Mouse (Mus musculus): ENCODE results near the gene Vps35l. TPM values are rescaled to one million over a fixed set of nuclear protein-coding genes. Genes with fewer than 3 reads are reported as not detected.
A peak's percentile ranks its signal among the peaks of the same experiment; 100 is the strongest.

Vps35l gene
- total RNA-seq, 2 experiments from 2014 or later: 51.8 to 55.5 TPM

GRCm38 (mm10) chr7:118806631-118807411, 66.8 kb downstream of the Vps35l start:
- Histone ChIP-seq H3K27ac (peak overlapping the region; percentile 29; the same call in 1 of the 2 replicates), H3K4me3 (no peak overlapping the region)
- intact Hi-C loops (cut with DNase I): no loop called here
- DNase-seq (ENCODE audit: extremely low spot score in 1 of 2, low spot score in 2 of 2): no peak
- TF ChIP-seq CTCF (IDR thresholded peaks at IDR 0.05): no peak

GRCm38 (mm10) chr7:118807899-118808298, 67.9 kb downstream of the Vps35l start:
- intact Hi-C loops (cut with DNase I): no loop called here
- TF ChIP-seq CTCF (IDR thresholded peaks at IDR 0.05): no peak
- H3K27ac ChIP-seq: no peak overlapping the region
- H3K4me3 ChIP-seq: no peak overlapping the region
- DNase-seq (ENCODE audit: extremely low spot score in 1 of 2, low spot score in 2 of 2): no peak

- DNase-seq (ENCODE audit: extremely low spot score in 1 of 2, low spot score in 2 of 2): no peak
- H3K4me3 ChIP-seq: no peak overlapping the region
- no peak for TF ChIP-seq CTCF (IDR thresholded peaks at IDR 0.05)
- intact Hi-C loops (cut with DNase I): no loop called here
- no peak overlapping the region for H3K27ac ChIP-seq
Measured at GRCm38 (mm10) chr7:118811407-118812106, 71.5 kb downstream of the Vps35l start.

- DNase-seq (ENCODE audit: extremely low spot score in 1 of 2, low spot score in 2 of 2): no peak
- intact Hi-C loops (cut with DNase I): no loop called here
- Histone ChIP-seq H3K4me3 (no peak overlapping the region), H3K27ac (0 out of 2 replicates have a peak overlapping the region, but pooled peaks have one; percentile 6)
- TF ChIP-seq CTCF (IDR thresholded peaks at IDR 0.05): no peak
Measured at GRCm38 (mm10) chr7:118813592-118813991, 73.6 kb downstream of the Vps35l start.

GRCm38 (mm10) chr7:118816275-118816674, 76.2 kb downstream of the Vps35l start:
- no peak for TF ChIP-seq CTCF (IDR thresholded peaks at IDR 0.05)
- H3K4me3 ChIP-seq: no peak overlapping the region
- no peak overlapping the region for H3K27ac ChIP-seq
- intact Hi-C loops (cut with DNase I): no loop called here
- DNase-seq (ENCODE audit: extremely low spot score in 1 of 2, low spot score in 2 of 2): no peak

GRCm38 (mm10) chr7:118817741-118818140, 77.7 kb downstream of the Vps35l start:
- TF ChIP-seq CTCF (IDR thresholded peaks at IDR 0.05): no peak
- Histone ChIP-seq H3K4me3 (no peak overlapping the region), H3K27ac (no peak overlapping the region)
- intact Hi-C loops (cut with DNase I): no loop called here
- DNase-seq (ENCODE audit: extremely low spot score in 1 of 2, low spot score in 2 of 2): no peak

- Histone ChIP-seq H3K27ac (no peak overlapping the region), H3K4me3 (no peak overlapping the region)
- no peak for DNase-seq (ENCODE audit: extremely low spot score in 1 of 2, low spot score in 2 of 2)
- intact Hi-C loops (cut with DNase I): no loop called here
- no peak for TF ChIP-seq CTCF (IDR thresholded peaks at IDR 0.05)
Measured at GRCm38 (mm10) chr7:118819666-118820065, 79.6 kb downstream of the Vps35l start.

GRCm38 (mm10) chr7:118821356-118821755, 81.3 kb downstream of the Vps35l start:
- no peak for DNase-seq (ENCODE audit: extremely low spot score in 1 of 2, low spot score in 2 of 2)
- no peak for TF ChIP-seq CTCF (IDR thresholded peaks at IDR 0.05)
- H3K27ac ChIP-seq: no peak overlapping the region
- intact Hi-C loops (cut with DNase I): no loop called here
- no peak overlapping the region for H3K4me3 ChIP-seq

GRCm38 (mm10) chr7:118821887-118822556, 82.0 kb downstream of the Vps35l start:
- intact Hi-C loops (cut with DNase I): no loop called here
- no peak for TF ChIP-seq CTCF (IDR thresholded peaks at IDR 0.05)
- DNase-seq (ENCODE audit: extremely low spot score in 1 of 2, low spot score in 2 of 2): no peak
- Histone ChIP-seq H3K4me3 (no peak overlapping the region), H3K27ac (no peak overlapping the region)

GRCm38 (mm10) chr7:118824451-118824850, 84.4 kb downstream of the Vps35l start:
- H3K4me3 ChIP-seq: no peak overlapping the region
- TF ChIP-seq CTCF (IDR thresholded peaks at IDR 0.05): no peak
- DNase-seq (ENCODE audit: extremely low spot score in 1 of 2, low spot score in 2 of 2): no peak
- H3K27ac ChIP-seq: no peak overlapping the region
- intact Hi-C loops (cut with DNase I): no loop called here

- no peak for DNase-seq (ENCODE audit: extremely low spot score in 1 of 2, low spot score in 2 of 2)
- Histone ChIP-seq H3K4me3 (no peak overlapping the region), H3K27ac (peak overlapping the region; percentile 24; the same call in 1 of the 2 replicates)
- no peak for TF ChIP-seq CTCF (IDR thresholded peaks at IDR 0.05)
- intact Hi-C loops (cut with DNase I): no loop called here
Measured at GRCm38 (mm10) chr7:118827975-118828416, 88.0 kb downstream of the Vps35l start.

- H3K27ac ChIP-seq: no peak overlapping the region
- intact Hi-C loops (cut with DNase I): loop anchor here (5.0 kb wide), 1 partner anchor 71 kb away; no protein-coding TSS in a partner anchor
- no peak overlapping the region for H3K4me3 ChIP-seq
- TF ChIP-seq CTCF (IDR thresholded peaks at IDR 0.05): no peak
- DNase-seq (ENCODE audit: extremely low spot score in 1 of 2, low spot score in 2 of 2): no peak
Measured at GRCm38 (mm10) chr7:118837901-118838300, 97.9 kb downstream of the Vps35l start.

All from left cerebral cortex, adult 2 months (tissue).